Mouse (Mus musculus): ENCODE results near the gene Lsmem1.

Gene Lsmem1

DNA sequence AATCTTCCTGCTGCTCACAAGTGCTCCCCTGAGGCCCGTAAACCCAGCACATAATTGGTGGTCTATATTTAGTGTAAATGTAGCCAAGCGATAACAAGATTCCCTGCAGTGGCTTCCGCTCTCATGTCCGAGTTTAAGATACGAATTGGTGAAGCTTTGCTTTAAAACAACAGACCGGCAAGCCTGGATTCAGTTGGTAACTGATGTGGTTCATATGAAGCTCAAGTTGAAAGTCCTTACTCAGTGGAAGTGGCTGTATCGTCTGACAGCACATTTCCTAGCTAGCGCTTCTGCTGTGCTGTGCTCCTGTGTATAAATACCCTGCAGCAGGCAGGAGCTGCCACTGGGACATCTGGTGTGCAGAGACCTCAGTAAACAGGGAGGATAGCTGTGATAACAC lies at the start of gene Lsmem1:
Gene Lsmem1, minus strand, starts transcription at position 189 of the 400 bp plus-strand sequence.
- DNase-seq (ENCODE audit: low spot score) = no peak

GRCm38 (mm10) chr12:40248454-40249180 lies 49.3 kb upstream of the Lsmem1 start, which contains the start of gene Ifrd1:
Gene Ifrd1 (minus strand): TSS chr12:40248504.
- DNase-seq (ENCODE audit: low spot score) = no peak

- no peak for DNase-seq (ENCODE audit: low spot score)
Observed at GRCm38 (mm10) chr12:40247976-40248375, 48.7 kb upstream of the Lsmem1 start.

DNA sequence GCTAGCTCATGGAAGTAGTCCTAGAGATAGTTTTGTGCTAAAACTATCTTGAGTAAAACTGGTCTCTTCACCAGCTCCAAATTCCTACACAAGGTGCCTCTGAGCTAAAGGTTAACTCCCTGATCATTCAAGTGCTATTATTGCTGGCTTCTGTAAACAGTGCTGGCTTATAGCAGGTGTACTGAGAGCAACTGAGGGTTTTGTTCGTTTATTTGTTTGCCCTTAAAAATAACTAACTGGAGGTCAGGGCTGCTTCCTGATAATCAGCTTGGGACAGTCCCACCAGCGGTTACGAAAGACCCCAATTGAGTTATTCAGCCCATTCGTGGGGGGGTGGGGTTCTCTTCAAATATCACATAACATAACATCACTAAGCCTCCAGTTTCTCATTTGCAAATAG lies 48.1 kb upstream of the Lsmem1 start:
- DNase-seq (ENCODE audit: low spot score) = peak; percentile 27

DNA sequence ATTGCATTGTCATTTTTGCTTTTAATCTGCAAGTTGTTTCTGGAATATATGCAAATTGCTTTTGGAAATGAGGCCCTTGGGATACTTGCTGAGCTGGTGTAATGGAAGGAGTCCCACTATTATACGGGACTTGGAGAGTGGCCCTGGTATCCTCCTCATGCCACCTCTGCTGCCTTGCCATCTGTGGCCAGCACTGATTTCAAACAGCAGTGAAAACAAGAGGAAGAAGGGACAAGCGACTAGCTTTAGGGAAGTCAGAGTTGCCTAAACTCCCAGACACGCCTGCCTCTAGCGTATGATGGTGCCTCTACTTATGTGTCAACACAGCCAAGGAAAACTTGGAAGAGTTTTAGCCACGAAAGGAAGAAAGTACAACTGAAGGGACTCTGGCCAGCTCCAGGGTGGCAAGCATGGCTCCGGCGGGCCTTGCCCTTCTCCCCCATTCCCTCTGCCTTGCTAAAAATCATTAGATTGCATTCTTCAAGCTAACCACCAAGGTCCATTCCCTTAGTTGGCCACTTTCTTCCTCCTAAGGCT lies 46.2 kb upstream of the Lsmem1 start:
- DNase-seq (ENCODE audit: low spot score) = no peak

GRCm38 (mm10) chr12:40244926-40245325 lies 45.6 kb upstream of the Lsmem1 start:
- no peak for DNase-seq (ENCODE audit: low spot score)

GRCm38 (mm10) chr12:40243821-40244221 lies 44.5 kb upstream of the Lsmem1 start:
- DNase-seq (ENCODE audit: low spot score) = no peak

GRCm38 (mm10) chr12:40243241-40243640 lies 44.0 kb upstream of the Lsmem1 start:
- DNase-seq (ENCODE audit: low spot score) = no peak

DNA sequence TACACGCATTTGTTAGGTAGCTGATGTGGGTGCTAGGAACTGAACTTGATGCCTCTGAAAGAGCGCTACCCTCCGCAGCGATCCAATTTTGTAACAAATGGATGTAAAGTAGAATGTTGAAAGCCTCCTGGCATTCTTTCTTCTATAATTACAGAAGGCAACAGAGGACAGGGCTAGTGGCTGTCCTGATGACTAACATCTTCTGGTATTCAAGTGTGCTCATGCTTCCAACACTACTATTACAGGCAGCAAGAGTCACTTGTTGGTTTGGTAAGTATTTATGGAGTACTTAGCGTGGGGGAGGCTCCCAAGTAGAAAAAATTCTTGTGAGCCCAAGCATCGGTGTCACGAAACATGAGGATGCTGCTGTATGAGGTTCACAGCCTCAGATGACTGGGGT lies 39.9 kb upstream of the Lsmem1 start:
- no peak for DNase-seq (ENCODE audit: low spot score)

DNA sequence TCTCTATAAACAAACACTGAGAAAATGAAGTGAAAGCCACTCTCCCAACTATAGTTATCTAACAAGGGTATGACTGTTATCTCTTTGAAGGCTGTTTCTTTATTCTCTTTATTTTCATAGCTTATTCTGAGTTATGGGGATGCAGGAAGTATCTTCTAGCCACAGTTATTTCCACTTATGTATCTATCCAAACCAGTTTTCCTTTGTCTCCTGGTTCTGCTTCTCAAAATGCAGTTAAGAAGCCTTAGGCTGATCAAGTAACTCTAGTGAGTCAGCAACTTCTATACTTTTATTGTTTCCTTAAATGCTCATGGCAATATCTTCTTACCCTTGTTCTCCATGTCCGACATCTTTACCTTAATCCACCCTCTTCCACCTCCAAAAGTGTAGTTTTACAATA lies 32.9 kb upstream of the Lsmem1 start:
- DNase-seq (ENCODE audit: low spot score) = no peak

- no peak for DNase-seq (ENCODE audit: low spot score)
Observed at GRCm38 (mm10) chr12:40231632-40232031, 32.3 kb upstream of the Lsmem1 start.

- DNase-seq (ENCODE audit: low spot score) = no peak
Observed at GRCm38 (mm10) chr12:40224171-40224880, 25.0 kb upstream of the Lsmem1 start.

- DNase-seq (ENCODE audit: low spot score) = no peak
Observed at GRCm38 (mm10) chr12:40223676-40224075, 24.4 kb upstream of the Lsmem1 start.

GRCm38 (mm10) chr12:40223082-40223619 lies 23.9 kb upstream of the Lsmem1 start:
- DNase-seq (ENCODE audit: low spot score) = peak; percentile 98

DNA sequence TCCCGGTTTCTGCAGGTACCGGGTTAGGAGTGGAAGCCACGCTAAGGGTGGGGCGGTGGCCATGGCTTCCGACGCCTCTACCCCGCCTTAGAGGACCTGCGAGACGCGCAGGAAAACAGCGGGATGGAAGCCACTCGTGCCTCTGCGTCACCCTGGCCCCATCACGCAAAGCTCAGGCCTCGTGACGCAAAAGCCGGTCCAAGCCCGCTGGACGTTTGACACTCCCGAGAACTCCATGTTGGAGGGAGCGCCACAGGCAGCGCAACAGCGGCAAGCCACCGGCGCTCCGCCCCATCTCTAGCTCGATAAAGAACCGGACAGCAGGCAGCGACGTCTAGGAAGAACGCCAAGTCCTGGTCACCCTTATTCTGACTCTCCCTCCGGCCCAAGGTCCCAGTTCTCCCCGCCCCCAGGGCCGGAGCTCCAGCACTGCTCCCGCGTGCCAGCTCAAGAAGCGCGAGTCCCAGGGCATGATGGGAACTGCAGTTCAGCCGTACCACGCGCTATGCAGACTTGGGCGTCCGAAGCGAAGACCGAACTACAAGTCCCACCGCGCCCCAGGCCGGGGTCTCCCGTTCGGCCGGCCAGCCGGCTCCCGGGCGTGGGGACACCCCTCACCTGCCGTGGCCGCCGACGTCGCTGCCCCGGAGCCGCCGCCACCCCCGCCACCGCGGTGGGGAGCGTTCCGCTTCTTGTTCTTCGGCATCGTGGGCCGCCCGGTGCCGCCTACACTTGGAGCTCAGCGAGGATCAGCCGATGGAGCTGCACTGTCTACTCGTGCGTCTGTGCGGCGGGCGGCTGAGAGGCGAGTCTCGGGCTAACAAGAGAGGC lies 23.2 kb upstream of the Lsmem1 start:
- DNase-seq (ENCODE audit: low spot score) = peak; percentile 94

GRCm38 (mm10) chr12:40221611-40222010 lies 22.3 kb upstream of the Lsmem1 start:
- DNase-seq (ENCODE audit: low spot score) = no peak

DNA sequence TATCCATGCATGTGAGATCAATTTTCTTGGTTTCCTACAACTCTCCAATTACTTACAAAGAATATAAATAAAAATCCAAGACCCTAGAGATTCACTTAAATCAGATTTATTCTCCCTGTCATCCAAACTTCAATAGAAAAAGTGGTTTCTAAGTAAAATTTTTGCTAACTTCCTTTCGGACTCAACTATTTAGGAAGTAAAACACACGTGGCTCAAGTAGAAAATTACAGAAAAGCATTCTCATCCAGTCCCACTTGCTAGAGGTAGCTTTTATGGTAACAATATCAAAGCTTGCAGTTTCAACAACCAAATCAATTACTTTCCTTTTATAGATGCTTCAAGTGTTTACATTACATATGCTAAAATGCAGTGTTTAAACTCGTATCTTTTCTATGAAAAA lies 21.6 kb upstream of the Lsmem1 start:
- DNase-seq (ENCODE audit: low spot score) = no peak

DNA sequence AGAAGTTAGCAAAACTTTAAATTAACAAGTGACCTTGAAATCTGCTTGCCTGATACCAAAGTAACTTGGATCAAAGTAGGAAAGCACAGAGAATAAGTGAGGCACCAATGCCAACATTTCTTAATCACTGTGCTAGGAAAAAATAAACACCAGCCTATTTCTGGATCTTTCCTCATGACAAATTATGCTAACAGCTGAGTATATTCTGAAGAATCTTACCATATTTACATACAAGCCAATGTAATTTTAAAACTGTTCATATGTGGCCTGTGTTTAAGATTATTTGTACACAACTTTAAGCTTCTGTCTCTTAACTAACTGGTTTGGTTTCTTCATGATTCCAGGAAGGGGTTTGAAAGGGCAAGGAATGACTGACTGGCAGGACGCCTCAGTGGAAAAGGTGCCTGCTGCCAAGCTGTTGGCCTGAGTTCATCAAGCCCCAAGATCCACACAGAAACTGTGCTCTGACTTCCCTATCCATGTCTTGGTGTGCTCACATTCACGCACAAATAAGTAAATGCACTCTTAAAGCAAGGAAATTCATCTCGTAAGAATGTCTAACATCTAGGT lies 20.8 kb upstream of the Lsmem1 start:
- DNase-seq (ENCODE audit: low spot score) = no peak

DNA sequence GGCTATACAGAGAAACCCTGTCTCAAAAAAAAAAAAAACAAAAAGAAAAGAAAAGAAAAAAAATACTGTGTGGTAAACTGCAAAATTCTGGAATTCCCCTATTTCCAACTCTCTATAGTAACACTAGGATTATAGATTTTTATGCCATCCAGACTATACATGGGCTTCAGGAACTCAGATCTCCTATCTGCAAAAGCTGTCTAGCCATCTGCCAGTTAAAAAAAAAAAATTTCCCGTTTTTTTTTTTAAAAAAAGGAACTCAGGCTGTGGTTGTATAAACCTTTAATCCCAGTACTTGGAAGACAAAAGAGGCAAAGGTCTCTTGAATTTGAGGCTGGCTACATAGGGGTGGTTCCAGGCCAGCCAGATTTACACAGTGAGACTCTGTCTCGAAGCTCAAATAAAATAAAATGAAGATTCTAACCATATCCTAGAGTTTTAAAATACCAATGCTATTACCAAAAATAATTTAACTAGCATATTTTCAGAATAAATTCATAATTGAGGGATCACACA lies 19.2 kb upstream of the Lsmem1 start:
- no peak for DNase-seq (ENCODE audit: low spot score)

GRCm38 (mm10) chr12:40217776-40218175 lies 18.5 kb upstream of the Lsmem1 start:
- no peak for DNase-seq (ENCODE audit: low spot score)
